ENCODE assay signal across 17 mouse cellular contexts in the genomic region with DNA sequence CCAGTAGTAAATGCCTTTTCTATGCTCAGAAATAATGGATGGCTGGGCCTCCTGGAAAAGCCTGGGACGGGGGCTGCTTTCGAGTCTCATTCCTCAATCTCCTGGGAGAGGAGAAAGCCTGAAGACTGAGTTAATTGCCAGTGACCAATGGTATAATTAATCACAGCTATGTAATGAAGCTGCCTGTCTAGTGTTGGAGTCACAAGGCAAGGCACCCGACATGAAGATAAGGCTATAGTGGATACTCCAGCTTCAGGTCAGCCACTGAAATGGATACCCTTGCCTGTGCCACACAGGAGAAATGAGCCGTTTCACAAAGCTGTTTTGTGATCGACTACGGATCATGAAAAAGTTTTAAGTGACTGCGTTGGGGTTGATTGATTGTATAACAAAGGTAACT. TPM values are rescaled to one million over a fixed set of nuclear protein-coding genes. Genes with fewer than 3 reads are reported as not detected.
DNase-seq lines count a peak whose midpoint lies in the region; ATAC-seq and TF ChIP-seq lines count a peak whose summit lies in the region.
"Had no signal": no experiment of that assay in that cellular context is flagged by ENCODE, and none has a peak within 500 bp of the region (broad histone marks: within the 10 kb centered on the region; RNA-seq: fewer than 3 reads in every experiment).

No protein-coding gene starts in this region.

- no peak for TF ChIP-seq EP300 in heart, postnatal 0 days (IDR thresholded peaks at IDR 0.05; ENCODE audit: low read depth)
- no peak for TF ChIP-seq EP300 in lung, postnatal 0 days (IDR thresholded peaks at IDR 0.05)

- H3K9me3 ChIP-seq in heart, postnatal 0 days (replicated peaks; ENCODE audit: control insufficient read depth, low read length), result no peaks in the 10 kb centered on the region
- H3K9me3 ChIP-seq in lung, postnatal 0 days (ENCODE audit: low read length), result no peaks in the 10 kb centered on the region
- no peaks in the 10 kb centered on the region for H3K9me3 ChIP-seq in hindbrain, embryonic 13.5 days
- H3K9me3 ChIP-seq in neural tube, embryonic 14.5 days (ENCODE audit: control insufficient read depth, low read length), result no peaks in the 10 kb centered on the region

- H3K36me3 ChIP-seq in heart, postnatal 0 days (replicated peaks; ENCODE audit: control insufficient read depth, insufficient read depth, low read length), result no peaks in the 10 kb centered on the region
- H3K36me3 ChIP-seq in lung, postnatal 0 days (ENCODE audit: insufficient read depth, low read length), result no peaks in the 10 kb centered on the region
- H3K36me3 ChIP-seq in hindbrain, embryonic 13.5 days, result no peaks in the 10 kb centered on the region
- no peaks in the 10 kb centered on the region for H3K36me3 ChIP-seq in neural tube, embryonic 14.5 days (ENCODE audit: control insufficient read depth, insufficient read depth, low read length)

- no peak overlapping the region; the same call in 1 of the 2 replicates for H3K9ac ChIP-seq in heart, postnatal 0 days (replicated peaks; ENCODE audit: low read depth, low read length)
- no peak overlapping the region for H3K9ac ChIP-seq in lung, postnatal 0 days (replicated peaks; ENCODE audit: low read depth)
- H3K9ac ChIP-seq in hindbrain, embryonic 13.5 days, result no peak overlapping the region
- H3K9ac ChIP-seq in neural tube, embryonic 14.5 days (replicated peaks; ENCODE audit: low read depth, low read length), result no peak overlapping the region

- peaks cover 25% of the 10 kb centered on the region for H3K4me1 ChIP-seq in heart, postnatal 0 days (ENCODE audit: control insufficient read depth, insufficient read depth)
- peaks cover 9% of the 10 kb centered on the region; the same call in 1 of the 2 replicates for H3K4me1 ChIP-seq in lung, postnatal 0 days (ENCODE audit: insufficient read depth, low read depth, low read length)
- peaks cover 63% of the 10 kb centered on the region for H3K4me1 ChIP-seq in hindbrain, embryonic 13.5 days (replicated peaks)
- H3K4me1 ChIP-seq in neural tube, embryonic 14.5 days (ENCODE audit: control insufficient read depth, insufficient read depth, low read length), result peaks cover 20% of the 10 kb centered on the region; the same call in 1 of the 2 replicates

- H3K4me2 ChIP-seq in heart, postnatal 0 days (ENCODE audit: low read depth, low read length), result no peak overlapping the region
- H3K4me2 ChIP-seq in lung, postnatal 0 days (replicated peaks; ENCODE audit: low read depth, low read length), result no peak overlapping the region
- no peak overlapping the region for H3K4me2 ChIP-seq in hindbrain, embryonic 13.5 days
- no peak overlapping the region for H3K4me2 ChIP-seq in neural tube, embryonic 14.5 days (ENCODE audit: low read depth, low read length)

- 56% methylated on average over 7 of the region's 7 CpGs for WGBS in heart, postnatal 0 days
- WGBS in lung, postnatal 0 days, result 55% methylated on average over 7 of the region's 7 CpGs
- 23% methylated on average over 7 of the region's 7 CpGs for WGBS in hindbrain, embryonic 13.5 days
- WGBS in neural tube, embryonic 14.5 days, result 19% methylated on average over 7 of the region's 7 CpGs

- no peak overlapping the region for H3K4me3 ChIP-seq in heart, postnatal 0 days (ENCODE audit: low read depth, low read length)
- H3K4me3 ChIP-seq in lung, postnatal 0 days (ENCODE audit: low read depth, low read length), result no peak overlapping the region
- no peak overlapping the region for H3K4me3 ChIP-seq in hindbrain, embryonic 13.5 days
- H3K4me3 ChIP-seq in neural tube, embryonic 14.5 days (ENCODE audit: low read depth, low read length), result no peak overlapping the region
- H3K4me3 ChIP-seq: myocyte had no signal

- intact Hi-C loops in heart, postnatal 36 days (cut with DNase I), result no loop called here

- H3K27me3 ChIP-seq in heart, postnatal 0 days (ENCODE audit: control insufficient read depth, insufficient read depth, low read length), result no peaks in the 10 kb centered on the region
- H3K27me3 ChIP-seq in lung, postnatal 0 days (replicated peaks; ENCODE audit: insufficient read depth, low read length), result no peaks in the 10 kb centered on the region
- no peaks in the 10 kb centered on the region for H3K27me3 ChIP-seq in hindbrain, embryonic 13.5 days
- no peaks in the 10 kb centered on the region for H3K27me3 ChIP-seq in neural tube, embryonic 14.5 days (ENCODE audit: control insufficient read depth, insufficient read depth, low read length)
- H3K27me3 ChIP-seq: CH12.LX had no signal

- no peak for DNase-seq in heart, postnatal 0 days (ENCODE audit: low spot score)
- DNase-seq in heart, postnatal 36 days, result no peak
- DNase-seq in lung, postnatal 0 days (ENCODE audit: low spot score), result no peak
- DNase-seq in lung, postnatal 10 days, result no peak
- DNase-seq in testis, postnatal 10 days (ENCODE audit: low spot score), result no peak
- DNase-seq: cerebellum, adult 18-20 months; heart, postnatal 4 days; kidney, adult 8-10 months; lung, adult 18-20 months; right cerebral cortex, postnatal 4 days had no signal

- 0 out of 2 replicates have a peak overlapping the region, but pooled peaks have one; percentile 59 for H3K27ac ChIP-seq in heart, postnatal 0 days (ENCODE audit: low read depth)
- peak overlapping the region; percentile 6; the same call in 1 of the 2 replicates for H3K27ac ChIP-seq in lung, postnatal 0 days (ENCODE audit: low read length)
- peak overlapping the region; percentile 64 for H3K27ac ChIP-seq in hindbrain, embryonic 13.5 days
- no peak overlapping the region for H3K27ac ChIP-seq in neural tube, embryonic 14.5 days (ENCODE audit: low read depth, low read length)

- no peak for TF ChIP-seq CTCF in heart, postnatal 0 days (IDR thresholded peaks at IDR 0.05; ENCODE audit: low read depth)
- TF ChIP-seq CTCF in lung, postnatal 0 days (IDR thresholded peaks at IDR 0.05), result no peak

- ATAC-seq in heart, postnatal 0 days (ENCODE audit: insufficient read depth, low read depth), result no peak
- ATAC-seq in lung, postnatal 0 days, result no peak
- ATAC-seq in hindbrain, embryonic 13.5 days (ENCODE audit: low FRiP score), result no peak
- ATAC-seq in neural tube, embryonic 14.5 days (ENCODE audit: low read depth), result 0 out of 2 replicates have a peak, but pooled peaks have one; percentile 31
- ATAC-seq: forebrain, embryonic 16.5 days had no signal

RNA-seq across cellular contexts. Expression of gene Gm10300, which starts 36.5 kb away (rescaled TPM):
- 1.7 TPM in 1 of 2 replicates, not detected in the other for total RNA-seq in heart, postnatal 0 days (2014; rRNA removed; ENCODE audit: low replicate concordance)
- polyA plus RNA-seq in heart, postnatal 0 days (2015; fragmentation: Nextera tagmentation; extraction: Ambion mirVana), result 0.18 TPM in 2 replicates
- under 1 TPM in 1 of 2 experiments, not detected in 1; 0.11 TPM for total RNA-seq in heart, postnatal 36 days (2021)
- polyA plus RNA-seq in lung, postnatal 0 days (2015; fragmentation: Nextera tagmentation; extraction: Ambion mirVana), result 0.15 and 0.18 TPM in 2 replicates
- polyA plus RNA-seq in hindbrain, embryonic 13.5 days (2015; fragmentation: Nextera tagmentation; extraction: Ambion mirVana), result not detected in 2 replicates
- not detected in 2 replicates for polyA plus RNA-seq in neural tube, embryonic 14.5 days (2014; fragmentation: Nextera tagmentation; extraction: Ambion mirVana)
- total RNA-seq: layer of hippocampus, postnatal 14 days had no signal
- polyA plus RNA-seq: forebrain, embryonic 16.5 days; limb, embryonic 11.5 days had no signal

RNA-seq across cellular contexts. Expression of gene Epb41, which starts 37.1 kb away (rescaled TPM):
- 47.3 and 52.8 TPM in 2 replicates for total RNA-seq in heart, postnatal 0 days (2014; rRNA removed; ENCODE audit: low replicate concordance)
- 21.2 and 26.6 TPM in 2 replicates for polyA plus RNA-seq in heart, postnatal 0 days (2015; fragmentation: Nextera tagmentation; extraction: Ambion mirVana)
- total RNA-seq in heart, postnatal 36 days (2021), result 100 to 1,000 TPM; 144 to 148 TPM
- 29.9 and 32.5 TPM in 2 replicates for polyA plus RNA-seq in lung, postnatal 0 days (2015; fragmentation: Nextera tagmentation; extraction: Ambion mirVana)
- 94.7 and 95.1 TPM in 2 replicates for polyA plus RNA-seq in hindbrain, embryonic 13.5 days (2015; fragmentation: Nextera tagmentation; extraction: Ambion mirVana)
- 68.1 and 86.1 TPM in 2 replicates for polyA plus RNA-seq in neural tube, embryonic 14.5 days (2014; fragmentation: Nextera tagmentation; extraction: Ambion mirVana)
